Mouse (Mus musculus) lung, adult 2 months (tissue): ENCODE data around the gene Dio3. TPM values are rescaled to one million over a fixed set of nuclear protein-coding genes. Genes with fewer than 3 reads are reported as not detected.

Source experiments
- DNase-seq: peaks from one replicate; pipeline ENCODE4 v3.0.0; 2022
- H3K4me1 ChIP-seq: fragments of 200-500 bp; 2 replicates; pipeline ENCODE4 v1.6.1; 2011; ENCODE audit warnings: low read length; ENCODE audit not compliant: control insufficient read depth, insufficient read depth
- H3K4me3 ChIP-seq: fragments of 200-500 bp; replicated peaks from 2 replicates; pipeline ENCODE3; 2011; ENCODE audit warnings: low read depth, mild to moderate bottlenecking, control low read depth, low read length; ENCODE audit errors: extremely low read depth
- CTCF ChIP-seq: fragments of 200-500 bp; IDR thresholded peaks from 2 replicates; pipeline ENCODE4 v1.5.1; 2011; ENCODE audit warnings: mild to moderate bottlenecking, low read length, control low read depth; ENCODE audit not compliant: insufficient read depth
- POLR2A ChIP-seq: fragments of 200-500 bp; IDR thresholded peaks from 2 replicates; pipeline ENCODE4 v1.6.1; 2011; ENCODE audit warnings: low read depth, mild to moderate bottlenecking, control low read depth, low read length, borderline replicate concordance; ENCODE audit errors: extremely low read depth
- WGBS: fragments of 180-500 bp; shearing (Covaris S2); methylation state at CpG from one replicate; pipeline ENCODE4 v1.1.7; 2018; 5-methylcytosine and 5-hydroxymethylcytosine counted together
- polyA plus RNA-seq: library from polyadenylated mRNA; depleted of rRNA; stranded (reverse); fragments of >200 nt; gene quantifications from 2 replicates; pipeline ENCODE4 v1.2.3, GENCODE M21; 2012; rRNA removed

The Dio3 gene
- polyA plus RNA-seq, 1 experiment: 0.25 TPM

DNA sequence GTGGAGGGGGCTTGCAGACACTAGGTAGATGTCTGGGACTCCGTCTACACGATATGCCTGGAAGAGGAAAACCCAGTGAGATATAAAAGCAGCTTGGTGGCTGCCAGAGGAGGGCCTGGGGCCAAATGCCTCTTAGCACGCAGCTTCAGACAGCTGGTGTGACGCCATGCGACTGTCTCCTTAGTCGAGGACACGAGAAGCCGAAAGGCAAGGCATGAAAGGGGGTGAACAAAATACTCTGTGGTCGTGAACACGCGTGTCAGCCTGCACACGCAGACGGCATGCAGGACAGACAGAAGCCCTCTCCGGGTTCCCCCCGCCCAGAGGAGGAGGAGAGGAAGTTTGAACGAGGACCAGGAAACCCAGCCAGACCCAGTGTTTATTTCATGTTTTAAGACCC lies 16.0 kb downstream of the Dio3 start:
- no peak for DNase-seq
- Histone ChIP-seq H3K4me3 (no peak overlapping the region), H3K4me1 (no peaks in the 10 kb centered on the region)
- WGBS: 57% methylated on average over 16 of the region's 16 CpGs
- no peak for TF ChIP-seq CTCF
- no peak for TF ChIP-seq POLR2A

DNA sequence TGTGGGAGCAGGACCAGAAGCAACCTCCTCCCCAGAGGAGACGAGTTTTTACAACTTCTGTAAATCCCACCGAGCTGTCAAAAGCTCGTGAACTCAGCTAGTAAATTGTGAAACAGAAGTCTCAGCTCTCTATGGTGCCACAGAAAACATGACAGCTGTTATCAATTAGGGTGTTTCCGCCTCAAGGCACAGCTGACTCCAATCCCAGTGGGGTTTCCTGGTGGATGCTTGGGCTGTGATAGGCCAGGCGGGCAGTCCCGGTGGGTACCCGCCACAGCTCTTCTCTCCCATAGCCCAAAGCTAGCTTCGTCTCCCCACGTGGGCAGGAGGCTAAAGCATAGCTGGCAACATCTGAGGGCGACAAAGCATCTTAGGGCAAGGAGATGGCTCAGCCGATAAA lies 19.8 kb downstream of the Dio3 start:
- WGBS: 44% methylated on average over 11 of the region's 11 CpGs
- no peak for TF ChIP-seq POLR2A
- TF ChIP-seq CTCF: no peak
- no peaks in the 10 kb centered on the region for H3K4me1 ChIP-seq
- H3K4me3 ChIP-seq: no peak overlapping the region
- DNase-seq: no peak

DNA sequence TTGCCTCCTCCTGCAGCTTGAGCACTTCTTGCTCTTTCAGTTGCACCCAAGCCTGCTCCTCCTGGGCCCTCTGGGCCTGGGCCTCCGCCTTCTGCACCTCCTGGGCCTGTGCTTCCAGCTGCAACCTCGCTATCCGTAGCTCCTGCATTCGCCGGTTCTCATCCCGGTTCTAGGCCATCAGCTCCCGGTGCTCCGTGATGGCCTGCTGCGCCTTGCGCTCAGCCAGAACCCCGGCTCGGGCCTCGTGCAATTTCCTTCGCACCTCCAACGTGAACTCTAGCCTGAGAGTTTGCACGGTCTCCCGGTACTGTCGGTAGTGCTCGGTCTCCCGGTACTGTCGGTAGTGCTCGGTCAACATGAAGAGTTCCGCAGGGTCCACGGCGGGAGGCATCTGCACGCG lies 40.8 kb downstream of the Dio3 start:
- Histone ChIP-seq H3K4me1 (no peaks in the 10 kb centered on the region), H3K4me3 (no peak overlapping the region)
- TF ChIP-seq POLR2A (no peak), CTCF (no peak)
- DNase-seq: no peak
- WGBS: 88% methylated on average over 27 of the region's 27 CpGs

Other genes starting within 250 kb of the Dio3 start
- gene Ppp2r5c, start 168.1 kb downstream of the Dio3 start, polyA plus RNA-seq: 30.4 and 45.1 TPM in 2 replicates